Mouse (Mus musculus): ENCODE data around the gene Tbc1d10a. TPM values are rescaled to one million over a fixed set of nuclear protein-coding genes. Genes with fewer than 3 reads are reported as not detected.

The Tbc1d10a gene
- polyA plus RNA-seq, 1 experiment from 2014 or later, result 26.4 TPM

GRCm38 (mm10) chr11:4256846-4257607 lies 70.4 kb downstream of the Tbc1d10a start, which contains the start of gene Lif:
Lif (plus strand) TSS chr11:4257557.
- H3K9me3 ChIP-seq (replicated peaks), result no peaks in the 10 kb centered on the region
- peaks cover 20% of the 10 kb centered on the region for H3K4me1 ChIP-seq
- H3K4me3 ChIP-seq, result no peak within 1 kb of the TSS
- 66% methylated on average over 11 of the region's 11 CpGs for WGBS
- H3K36me3 ChIP-seq, result no peaks in the 10 kb centered on the region
- DNase-seq (ENCODE audit: low spot score), result no peak
- H3K27me3 ChIP-seq (ENCODE audit: low read depth, poor library complexity, severe bottlenecking), result peaks cover 16% of the 10 kb centered on the region
- H3K27ac ChIP-seq (replicated peaks), result no peak within 1 kb of the TSS

GRCm38 (mm10) chr11:4257756-4258155 lies 71.2 kb downstream of the Tbc1d10a start:
- peaks cover 22% of the 10 kb centered on the region for H3K4me1 ChIP-seq
- 65% methylated on average over 5 of the region's 5 CpGs for WGBS
- no peak for DNase-seq (ENCODE audit: low spot score)
- H3K36me3 ChIP-seq, result no peaks in the 10 kb centered on the region
- H3K27me3 ChIP-seq (ENCODE audit: low read depth, poor library complexity, severe bottlenecking), result peaks cover 23% of the 10 kb centered on the region
- no peak overlapping the region for H3K4me3 ChIP-seq
- no peak overlapping the region for H3K27ac ChIP-seq (replicated peaks)
- no peaks in the 10 kb centered on the region for H3K9me3 ChIP-seq (replicated peaks)

DNA sequence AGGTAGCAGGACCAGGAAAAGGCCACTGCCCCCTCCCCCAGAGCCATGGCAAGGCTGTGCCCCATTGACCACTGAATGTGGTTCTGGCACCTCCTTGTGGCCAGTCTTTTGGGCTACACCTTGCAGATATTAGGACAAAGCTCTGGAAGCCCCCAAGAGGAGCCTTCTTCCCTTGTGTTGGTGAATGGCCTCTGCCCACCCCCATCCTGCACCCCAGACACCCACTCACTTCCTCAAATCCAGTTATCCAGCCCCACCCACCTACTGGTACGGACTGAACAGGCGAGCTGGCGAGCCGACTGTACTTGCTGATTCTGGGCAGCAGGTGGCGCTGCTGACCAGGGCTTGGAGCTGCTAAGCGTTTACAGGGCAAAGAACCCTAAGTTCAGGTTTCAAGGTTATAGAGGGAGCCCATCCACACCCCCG lies 72.1 kb downstream of the Tbc1d10a start:
- no peaks in the 10 kb centered on the region for H3K9me3 ChIP-seq (replicated peaks)
- peaks cover 32% of the 10 kb centered on the region for H3K27me3 ChIP-seq (ENCODE audit: low read depth, poor library complexity, severe bottlenecking)
- DNase-seq (ENCODE audit: low spot score), result peak; percentile 81
- H3K4me1 ChIP-seq, result peaks cover 29% of the 10 kb centered on the region
- H3K27ac ChIP-seq (replicated peaks), result peak overlapping the region; percentile 30; the same call in 1 of the 2 replicates
- 1% methylated on average over 7 of the region's 7 CpGs for WGBS
- no peaks in the 10 kb centered on the region for H3K36me3 ChIP-seq
- H3K4me3 ChIP-seq, result peak overlapping the region; percentile 39

- H3K27me3 ChIP-seq (ENCODE audit: low read depth, poor library complexity, severe bottlenecking), result peaks cover 51% of the 10 kb centered on the region
- WGBS, result 76% methylated on average over 14 of the region's 14 CpGs
- H3K4me3 ChIP-seq, result no peak overlapping the region
- no peaks in the 10 kb centered on the region for H3K36me3 ChIP-seq
- no peaks in the 10 kb centered on the region for H3K9me3 ChIP-seq (replicated peaks)
- no peak for DNase-seq (ENCODE audit: low spot score)
- H3K27ac ChIP-seq (replicated peaks), result peak overlapping the region; percentile 28; the same call in 1 of the 2 replicates
- peaks cover 29% of the 10 kb centered on the region for H3K4me1 ChIP-seq
Measured at GRCm38 (mm10) chr11:4260463-4261187, 74.0 kb downstream of the Tbc1d10a start.

GRCm38 (mm10) chr11:4261188-4261494 lies 74.6 kb downstream of the Tbc1d10a start:
- Histone ChIP-seq H3K27me3 (ENCODE audit: low read depth, poor library complexity, severe bottlenecking) (peaks cover 56% of the 10 kb centered on the region), H3K27ac (replicated peaks) (peak overlapping the region; percentile 28; the same call in 1 of the 2 replicates), H3K4me3 (no peak overlapping the region), H3K9me3 (replicated peaks) (no peaks in the 10 kb centered on the region), H3K4me1 (peaks cover 32% of the 10 kb centered on the region), H3K36me3 (no peaks in the 10 kb centered on the region)
- DNase-seq (ENCODE audit: low spot score), result peak; percentile 60
- 52% methylated on average over 7 of the region's 7 CpGs for WGBS

- Histone ChIP-seq H3K27ac (replicated peaks) (no peak overlapping the region), H3K4me1 (peaks cover 41% of the 10 kb centered on the region), H3K4me3 (no peak overlapping the region), H3K27me3 (ENCODE audit: low read depth, poor library complexity, severe bottlenecking) (peaks cover 65% of the 10 kb centered on the region), H3K36me3 (no peaks in the 10 kb centered on the region), H3K9me3 (replicated peaks) (no peaks in the 10 kb centered on the region)
- WGBS, result 51% methylated on average over 5 of the region's 5 CpGs
- DNase-seq (ENCODE audit: low spot score), result no peak
Measured at GRCm38 (mm10) chr11:4261969-4262368, 75.4 kb downstream of the Tbc1d10a start.

GRCm38 (mm10) chr11:4262847-4263246 lies 76.3 kb downstream of the Tbc1d10a start:
- no peak for DNase-seq (ENCODE audit: low spot score)
- H3K27me3 ChIP-seq (ENCODE audit: low read depth, poor library complexity, severe bottlenecking), result peaks cover 73% of the 10 kb centered on the region
- no peaks in the 10 kb centered on the region for H3K9me3 ChIP-seq (replicated peaks)
- H3K27ac ChIP-seq (replicated peaks), result no peak overlapping the region
- H3K36me3 ChIP-seq, result no peaks in the 10 kb centered on the region
- H3K4me1 ChIP-seq, result peaks cover 45% of the 10 kb centered on the region
- H3K4me3 ChIP-seq, result no peak overlapping the region
- WGBS, result 16% methylated on average over 5 of the region's 7 CpGs

DNA sequence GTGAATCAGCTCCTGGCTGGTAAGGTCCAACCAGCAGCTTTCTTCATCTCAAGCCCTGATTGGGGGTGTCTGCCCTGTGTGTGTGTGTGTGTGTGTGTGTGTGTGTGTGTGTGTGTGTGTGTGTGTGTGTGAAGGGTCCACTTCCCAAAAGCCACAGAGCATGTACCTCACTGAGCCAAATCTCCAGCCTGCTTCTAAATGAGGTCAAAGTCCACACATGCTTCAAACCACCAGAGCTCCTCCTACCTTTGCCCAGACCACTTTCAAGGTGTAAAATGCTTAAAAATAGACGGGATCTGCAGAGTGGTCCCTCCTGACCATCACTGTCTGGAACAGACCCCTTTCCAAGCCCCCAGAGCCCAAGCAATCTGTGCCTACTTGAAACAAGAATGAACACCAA lies 76.7 kb downstream of the Tbc1d10a start:
- WGBS, result 38% methylated on average over 1 of the region's 1 CpGs
- no peaks in the 10 kb centered on the region for H3K36me3 ChIP-seq
- H3K9me3 ChIP-seq (replicated peaks), result no peaks in the 10 kb centered on the region
- H3K27me3 ChIP-seq (ENCODE audit: low read depth, poor library complexity, severe bottlenecking), result peaks cover 78% of the 10 kb centered on the region
- H3K4me1 ChIP-seq, result peaks cover 45% of the 10 kb centered on the region
- H3K4me3 ChIP-seq, result no peak overlapping the region
- DNase-seq (ENCODE audit: low spot score), result no peak
- H3K27ac ChIP-seq (replicated peaks), result no peak overlapping the region

DNA sequence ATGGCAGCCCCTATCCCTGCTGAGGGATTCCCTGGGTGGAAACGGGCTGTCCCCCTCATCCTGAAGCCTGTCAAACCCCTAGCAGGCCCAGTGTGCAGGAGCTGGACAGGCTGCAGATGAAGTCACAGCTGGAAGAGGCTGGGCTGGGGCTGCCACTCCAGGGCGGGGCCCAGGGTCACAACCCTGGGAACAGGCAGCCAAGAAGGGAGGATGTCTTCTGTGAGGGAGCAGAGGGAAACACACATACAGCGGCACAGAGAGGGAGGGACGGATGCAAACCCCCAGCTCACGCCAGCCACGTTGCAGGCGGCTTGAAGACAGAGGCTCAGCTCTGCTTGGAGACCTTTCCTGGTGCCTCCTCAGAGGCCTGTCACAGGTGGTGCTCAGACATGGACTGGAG lies 77.5 kb downstream of the Tbc1d10a start:
- H3K36me3 ChIP-seq, result no peaks in the 10 kb centered on the region
- 79% methylated on average over 7 of the region's 7 CpGs for WGBS
- peaks cover 41% of the 10 kb centered on the region for H3K4me1 ChIP-seq
- no peaks in the 10 kb centered on the region for H3K9me3 ChIP-seq (replicated peaks)
- no peak overlapping the region for H3K4me3 ChIP-seq
- H3K27ac ChIP-seq (replicated peaks), result no peak overlapping the region
- DNase-seq (ENCODE audit: low spot score), result no peak
- peaks cover 86% of the 10 kb centered on the region for H3K27me3 ChIP-seq (ENCODE audit: low read depth, poor library complexity, severe bottlenecking)

Small RNA genes lying within 50 kb of the gene (microRNA-seq; reads per million reads assigned to microRNA genes)
- gene Mir3060, result 6.3 reads per million, percentile 15 among the genes with 10 or more reads in this experiment

Other genes with a start within 250 kb of the Tbc1d10a start
- 96.3 and 103 TPM in 2 replicates for gene Pes1, start 222.8 kb upstream of the Tbc1d10a start, polyA plus RNA-seq (2016; fragmentation: Nextera tagmentation; extraction: Ambion mirVana)
- 0.19 and 0.33 TPM in 2 replicates for gene 4930556J24Rik, start 210.0 kb upstream of the Tbc1d10a start, polyA plus RNA-seq (2016; fragmentation: Nextera tagmentation; extraction: Ambion mirVana)
- gene Gal3st1, start 203.2 kb upstream of the Tbc1d10a start, polyA plus RNA-seq (2016; fragmentation: Nextera tagmentation; extraction: Ambion mirVana), result 0.16 TPM in 2 replicates
- gene Sec14l4, start 155.3 kb upstream of the Tbc1d10a start, polyA plus RNA-seq (2016; fragmentation: Nextera tagmentation; extraction: Ambion mirVana), result not detected in 2 replicates
- not detected in 2 replicates for gene Sec14l3, start 121.9 kb upstream of the Tbc1d10a start, polyA plus RNA-seq (2016; fragmentation: Nextera tagmentation; extraction: Ambion mirVana)
- gene Mtfp1, start 91.3 kb upstream of the Tbc1d10a start, polyA plus RNA-seq (2016; fragmentation: Nextera tagmentation; extraction: Ambion mirVana), result 8.1 and 10.3 TPM in 2 replicates
- gene Sec14l2, start 63.4 kb upstream of the Tbc1d10a start, polyA plus RNA-seq (2016; fragmentation: Nextera tagmentation; extraction: Ambion mirVana), result 2.2 and 2.9 TPM in 2 replicates
- gene Rnf215, start 51.6 kb upstream of the Tbc1d10a start, polyA plus RNA-seq (2016; fragmentation: Nextera tagmentation; extraction: Ambion mirVana), result 21.3 and 29.3 TPM in 2 replicates
- gene Ccdc157, start 26.5 kb upstream of the Tbc1d10a start, polyA plus RNA-seq (2016; fragmentation: Nextera tagmentation; extraction: Ambion mirVana), result 6.9 and 8.3 TPM in 2 replicates
- gene Sf3a1, start 26.4 kb upstream of the Tbc1d10a start, polyA plus RNA-seq (2016; fragmentation: Nextera tagmentation; extraction: Ambion mirVana), result 95.2 and 97.1 TPM in 2 replicates
- 2.7 and 3.4 TPM in 2 replicates for gene Castor1, start 31.4 kb downstream of the Tbc1d10a start, polyA plus RNA-seq (2016; fragmentation: Nextera tagmentation; extraction: Ambion mirVana)
- gene Osm, start 49.6 kb downstream of the Tbc1d10a start, polyA plus RNA-seq (2016; fragmentation: Nextera tagmentation; extraction: Ambion mirVana), result 0.05 TPM in 1 of 2 replicates, not detected in the other
- 0.21 TPM in 1 of 2 replicates, not detected in the other for gene Lif, start 70.8 kb downstream of the Tbc1d10a start, polyA plus RNA-seq (2016; fragmentation: Nextera tagmentation; extraction: Ambion mirVana)